Mouse (Mus musculus) neutrophil, adult 65 days (primary cell): ENCODE results near the gene Cyp3a44. TPM values are rescaled to one million over a fixed set of nuclear protein-coding genes. Genes with fewer than 3 reads are reported as not detected.

Experiments used
- total RNA-seq: library from RNA; stranded (reverse); gene quantifications from 2 replicates; pipeline ENCODE4 v1.2.4, GENCODE M21; 2023

Cyp3a44 gene
- not detected in 2 replicates for total RNA-seq

DNA sequence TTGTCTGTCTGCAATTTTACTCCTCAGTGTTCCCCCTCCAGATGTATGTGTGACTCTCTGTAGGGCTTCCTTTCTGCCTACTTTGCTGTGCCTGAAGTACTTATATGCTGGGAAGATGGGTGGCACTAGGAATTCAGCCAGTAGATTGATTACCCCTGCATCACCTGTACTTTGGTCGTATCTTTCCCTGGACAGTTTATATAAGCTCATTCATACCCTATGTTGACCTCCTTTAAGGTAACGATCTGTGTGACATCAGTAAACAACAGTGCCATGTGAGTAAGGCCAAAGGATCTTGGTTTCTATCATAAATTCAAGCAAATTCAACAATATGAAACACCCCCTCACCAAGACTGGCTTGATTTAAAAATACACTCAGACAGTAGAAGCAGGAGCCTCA, at the start of gene Cyp3a44:
Gene Cyp3a44, minus strand, starts transcription at position 79 of the 400 bp plus-strand sequence.

Other genes starting within 250 kb of the Cyp3a44 start
- not detected in 2 replicates for gene Cyp3a41b, start 221.1 kb downstream of the Cyp3a44 start, total RNA-seq
- gene Cyp3a41a, start 85.7 kb downstream of the Cyp3a44 start, total RNA-seq, result not detected in 2 replicates
- gene Cyp3a11, start 74.1 kb upstream of the Cyp3a44 start, total RNA-seq, result not detected in 2 replicates
- gene Cyp3a25, start 203.7 kb upstream of the Cyp3a44 start, total RNA-seq, result not detected in 2 replicates